Mouse (Mus musculus): ENCODE data around the gene Rnf123. TPM values are rescaled to one million over a fixed set of nuclear protein-coding genes. Genes with fewer than 3 reads are reported as not detected.

The Rnf123 gene
- polyA plus RNA-seq, 1 experiment from 2014 or later, result 32.6 TPM

GRCm38 (mm10) chr9:108095949-108096712 is 13.0 kb upstream of the Rnf123 start:
- no peaks in the 10 kb centered on the region for H3K9me3 ChIP-seq (replicated peaks)
- no peak overlapping the region for H3K4me3 ChIP-seq
- 68% methylated on average over 10 of the region's 10 CpGs for WGBS
- H3K27me3 ChIP-seq, result no peaks in the 10 kb centered on the region
- ATAC-seq, result no peak
- peaks cover 36% of the 10 kb centered on the region for H3K36me3 ChIP-seq (ENCODE audit: poor library complexity, severe bottlenecking)
- H3K27ac ChIP-seq, result no peak overlapping the region
- H3K4me1 ChIP-seq, result peaks cover 25% of the 10 kb centered on the region
- no peak overlapping the region for H3K9ac ChIP-seq
- H3K4me2 ChIP-seq, result no peak overlapping the region

- 13% methylated on average over 3 of the region's 3 CpGs for WGBS
- Histone ChIP-seq H3K36me3 (ENCODE audit: poor library complexity, severe bottlenecking) (peaks cover 42% of the 10 kb centered on the region), H3K27me3 (no peaks in the 10 kb centered on the region), H3K4me1 (peaks cover 25% of the 10 kb centered on the region), H3K4me2 (peak overlapping the region; percentile 98), H3K27ac (no peak overlapping the region), H3K9me3 (replicated peaks) (no peaks in the 10 kb centered on the region), H3K4me3 (peak overlapping the region; percentile 64), H3K9ac (peak overlapping the region; percentile 77)
- ATAC-seq, result no peak
Observed at GRCm38 (mm10) chr9:108095518-108095917, 12.4 kb upstream of the Rnf123 start.

DNA sequence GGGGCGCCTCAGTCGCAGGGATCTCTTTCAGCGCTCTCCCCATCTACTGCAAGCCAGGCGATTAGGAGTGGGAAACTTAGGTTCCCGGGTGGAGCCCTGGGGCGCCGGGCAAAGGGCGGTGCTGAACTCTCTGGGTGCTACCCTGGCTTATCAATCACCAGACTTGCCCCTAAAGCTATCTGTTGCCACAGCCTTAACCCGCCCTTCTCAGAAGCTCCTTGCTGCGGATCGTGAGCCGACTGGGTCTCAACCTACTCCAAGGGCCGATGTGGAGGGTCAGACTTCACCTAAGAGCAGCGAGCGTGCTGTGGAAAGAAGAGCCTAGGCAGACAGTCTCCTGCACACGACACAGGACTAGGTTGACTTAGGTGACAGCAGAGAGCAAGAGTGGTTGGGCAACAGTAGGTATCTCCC is 11.9 kb upstream of the Rnf123 start:
- no peak; the same call in 1 of the 2 replicates for ATAC-seq
- peaks cover 47% of the 10 kb centered on the region for H3K36me3 ChIP-seq (ENCODE audit: poor library complexity, severe bottlenecking)
- peak overlapping the region; percentile 98 for H3K4me2 ChIP-seq
- peak overlapping the region; percentile 64 for H3K4me3 ChIP-seq
- peaks cover 25% of the 10 kb centered on the region for H3K4me1 ChIP-seq
- 0% methylated on average over 16 of the region's 16 CpGs for WGBS
- peak overlapping the region; percentile 55; the same call in 1 of the 2 replicates for H3K27ac ChIP-seq
- no peaks in the 10 kb centered on the region for H3K9me3 ChIP-seq (replicated peaks)
- peak overlapping the region; percentile 77 for H3K9ac ChIP-seq
- H3K27me3 ChIP-seq, result no peaks in the 10 kb centered on the region

GRCm38 (mm10) chr9:108094184-108094941 is 11.2 kb upstream of the Rnf123 start, which contains the start of gene Apeh:
Apeh (minus strand) TSS chr9:108094606.
- peak within 1 kb of the TSS; percentile 98 for H3K4me2 ChIP-seq
- no peaks in the 10 kb centered on the region for H3K27me3 ChIP-seq
- peaks cover 47% of the 10 kb centered on the region for H3K36me3 ChIP-seq (ENCODE audit: poor library complexity, severe bottlenecking)
- WGBS, result 2% methylated on average over 49 of the region's 52 CpGs
- H3K4me3 ChIP-seq, result peak within 1 kb of the TSS; percentile 64
- peak within 1 kb of the TSS; percentile 55 for H3K27ac ChIP-seq
- peak within 1 kb of the TSS; percentile 77 for H3K9ac ChIP-seq
- peak; percentile 95 for ATAC-seq
- peaks cover 25% of the 10 kb centered on the region for H3K4me1 ChIP-seq
- H3K9me3 ChIP-seq (replicated peaks), result no peaks in the 10 kb centered on the region

GRCm38 (mm10) chr9:108093586-108093985 is 10.4 kb upstream of the Rnf123 start:
- Histone ChIP-seq H3K36me3 (ENCODE audit: poor library complexity, severe bottlenecking) (peaks cover 49% of the 10 kb centered on the region), H3K9me3 (replicated peaks) (no peaks in the 10 kb centered on the region), H3K4me3 (peak overlapping the region; percentile 64), H3K27me3 (no peaks in the 10 kb centered on the region), H3K27ac (peak overlapping the region; percentile 55), H3K9ac (peak overlapping the region; percentile 77; the same call in 1 of the 2 replicates), H3K4me2 (peak overlapping the region; percentile 98), H3K4me1 (peaks cover 25% of the 10 kb centered on the region)
- ATAC-seq, result no peak
- WGBS, result 74% methylated on average over 10 of the region's 10 CpGs

GRCm38 (mm10) chr9:108090611-108091120 is 7.5 kb upstream of the Rnf123 start:
- no peak overlapping the region for H3K27ac ChIP-seq
- H3K4me2 ChIP-seq, result no peak overlapping the region
- ATAC-seq, result no peak
- H3K27me3 ChIP-seq, result no peaks in the 10 kb centered on the region
- WGBS, result 98% methylated on average over 7 of the region's 7 CpGs
- no peak overlapping the region for H3K9ac ChIP-seq
- peaks cover 23% of the 10 kb centered on the region for H3K4me1 ChIP-seq
- no peak overlapping the region for H3K4me3 ChIP-seq
- peaks cover 75% of the 10 kb centered on the region for H3K36me3 ChIP-seq (ENCODE audit: poor library complexity, severe bottlenecking)
- no peaks in the 10 kb centered on the region for H3K9me3 ChIP-seq (replicated peaks)

- ATAC-seq, result no peak
- WGBS, result 92% methylated on average over 4 of the region's 4 CpGs
Observed at GRCm38 (mm10) chr9:108085261-108085660, 2.1 kb upstream of the Rnf123 start.

GRCm38 (mm10) chr9:108083561-108083960 is 415 bp upstream of the Rnf123 start:
- Histone ChIP-seq H3K4me3 (no peak overlapping the region), H3K4me2 (no peak overlapping the region), H3K36me3 (ENCODE audit: poor library complexity, severe bottlenecking) (peaks cover 50% of the 10 kb centered on the region), H3K9ac (no peak overlapping the region), H3K27ac (no peak overlapping the region), H3K27me3 (peaks cover 39% of the 10 kb centered on the region), H3K4me1 (peaks cover 9% of the 10 kb centered on the region), H3K9me3 (replicated peaks) (no peaks in the 10 kb centered on the region)
- ATAC-seq, result no peak
- 85% methylated on average over 6 of the region's 6 CpGs for WGBS

More at GRCm38 (mm10) chr9:108085261-108085660, 2.1 kb upstream of the Rnf123 start:
- H3K9me3 ChIP-seq (replicated peaks), result no peaks in the 10 kb centered on the region
- no peak overlapping the region for H3K27ac ChIP-seq
- no peaks in the 10 kb centered on the region; the same call in 1 of the 2 replicates for H3K4me1 ChIP-seq
- H3K4me3 ChIP-seq, result no peak overlapping the region
- peaks cover 39% of the 10 kb centered on the region for H3K27me3 ChIP-seq
- no peak overlapping the region for H3K4me2 ChIP-seq
- H3K36me3 ChIP-seq (ENCODE audit: poor library complexity, severe bottlenecking), result peaks cover 67% of the 10 kb centered on the region
- H3K9ac ChIP-seq, result no peak overlapping the region

DNA sequence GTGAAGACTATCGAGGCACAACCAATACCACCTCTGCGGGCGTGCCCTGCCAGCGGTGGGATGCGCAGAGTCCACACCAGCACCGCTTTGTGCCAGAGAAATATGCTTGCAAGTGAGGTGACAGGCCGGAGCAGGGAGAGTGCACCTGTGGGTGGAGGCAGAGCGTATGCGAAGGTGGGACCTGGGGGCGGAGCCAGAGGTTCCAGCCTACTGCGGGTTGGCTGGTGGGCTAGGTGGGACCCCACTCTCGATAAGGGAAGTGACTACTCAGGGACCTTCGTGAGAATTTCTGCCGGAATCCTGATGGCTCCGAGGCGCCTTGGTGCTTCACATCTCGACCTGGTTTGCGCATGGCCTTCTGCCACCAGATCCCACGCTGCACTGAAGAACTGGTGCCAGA is 597 bp downstream of the Rnf123 start:
- Histone ChIP-seq H3K36me3 (ENCODE audit: poor library complexity, severe bottlenecking) (peaks cover 40% of the 10 kb centered on the region), H3K9ac (no peak overlapping the region), H3K4me3 (no peak overlapping the region), H3K9me3 (replicated peaks) (no peaks in the 10 kb centered on the region), H3K4me1 (peaks cover 18% of the 10 kb centered on the region), H3K27ac (no peak overlapping the region), H3K27me3 (peaks cover 39% of the 10 kb centered on the region), H3K4me2 (peak overlapping the region; percentile 27; the same call in 1 of the 2 replicates)
- no peak for ATAC-seq
- WGBS, result 8% methylated on average over 19 of the region's 19 CpGs

DNA sequence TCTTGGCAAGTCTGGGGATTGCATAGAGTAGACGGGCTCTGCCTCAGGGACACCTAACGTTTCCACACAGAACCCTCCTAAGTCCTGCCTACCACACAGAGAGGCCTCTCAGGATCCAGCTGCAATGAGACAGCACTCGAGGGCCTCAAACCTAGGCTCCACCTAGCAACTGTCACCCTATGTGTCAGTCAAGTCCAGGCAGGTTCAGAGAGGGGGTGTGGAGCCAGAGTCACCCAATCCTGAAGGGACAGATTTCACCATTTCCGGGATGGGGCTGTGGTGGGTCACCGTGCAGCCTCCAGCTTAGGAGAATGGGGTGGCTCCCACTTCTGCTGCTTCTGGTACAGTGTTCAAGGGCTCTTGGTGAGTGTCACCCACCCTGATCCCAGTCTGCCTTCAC is 3.0 kb downstream of the Rnf123 start, which contains the start of gene Mst1:
TSS of gene Mst1 (plus strand) at position 269 of the 400 bp plus-strand sequence.
- no peak for ATAC-seq
- Histone ChIP-seq H3K27me3 (peaks cover 39% of the 10 kb centered on the region), H3K4me2 (peak within 1 kb of the TSS; percentile 92), H3K27ac (no peak within 1 kb of the TSS), H3K4me1 (peaks cover 18% of the 10 kb centered on the region), H3K36me3 (ENCODE audit: poor library complexity, severe bottlenecking) (peaks cover 16% of the 10 kb centered on the region), H3K4me3 (peak within 1 kb of the TSS; percentile 68), H3K9ac (peak within 1 kb of the TSS; percentile 87), H3K9me3 (replicated peaks) (no peaks in the 10 kb centered on the region)
- WGBS, result 78% methylated on average over 5 of the region's 5 CpGs

DNA sequence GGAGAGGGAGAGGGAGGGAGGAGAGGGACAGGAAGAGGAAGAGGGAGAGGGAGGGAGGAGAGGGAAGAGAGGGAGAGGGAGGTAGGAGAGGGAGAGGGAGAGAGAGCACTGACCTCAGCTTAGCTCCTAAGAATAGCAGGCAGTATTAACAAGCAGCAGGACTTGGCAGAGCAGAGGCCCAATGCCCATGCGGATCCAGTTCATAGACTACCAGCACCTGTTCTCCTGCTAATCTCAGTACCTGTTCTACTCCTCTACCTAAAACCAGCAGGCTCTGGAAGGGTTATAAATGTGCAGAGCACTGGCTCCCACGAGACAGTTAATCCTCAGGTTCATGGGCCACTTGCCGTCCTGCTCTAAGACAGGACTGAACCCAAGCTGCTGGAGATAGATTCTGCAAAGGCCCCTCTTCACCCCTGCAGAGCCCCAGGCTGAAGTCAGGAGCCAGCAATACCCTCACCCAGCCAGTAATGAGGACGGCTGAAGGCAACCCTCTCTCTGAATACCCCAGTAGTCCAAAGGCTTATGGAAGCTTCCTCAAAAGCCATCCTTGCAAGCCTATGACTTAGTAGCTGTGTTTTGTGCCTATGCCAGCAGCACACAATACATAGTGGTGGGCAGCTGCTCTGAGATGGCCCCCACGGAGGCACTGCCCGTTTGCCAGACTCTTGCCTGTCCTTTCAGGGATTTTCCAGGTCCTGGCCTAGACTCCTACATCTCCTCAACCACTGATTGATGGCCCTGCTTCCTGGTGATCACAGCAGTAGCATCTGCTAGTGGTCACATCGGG is 9.8 kb downstream of the Rnf123 start:
- Histone ChIP-seq H3K9me3 (replicated peaks) (no peaks in the 10 kb centered on the region), H3K4me1 (peaks cover 7% of the 10 kb centered on the region), H3K9ac (0 out of 2 replicates have a peak overlapping the region, but pooled peaks have one; percentile 23), H3K27me3 (no peaks in the 10 kb centered on the region), H3K27ac (no peak overlapping the region; the same call in 1 of the 2 replicates), H3K4me2 (no peak overlapping the region), H3K36me3 (ENCODE audit: poor library complexity, severe bottlenecking) (peaks cover 39% of the 10 kb centered on the region), H3K4me3 (no peak overlapping the region)
- 60% methylated on average over 7 of the region's 7 CpGs for WGBS
- ATAC-seq, result no peak
